Mouse (Mus musculus) olfactory bulb, adult 2 months (tissue): ENCODE results near the gene Prep. TPM values are rescaled to one million over a fixed set of nuclear protein-coding genes. Genes with fewer than 3 reads are reported as not detected.
"Not testable (repeated sequence)": the region's sequence is repeated elsewhere in the genome, so short reads cannot be mapped to it uniquely, and the experiment has no call there.

Source experiments
- H3K27ac ChIP-seq: fragments of 200-500 bp; 2 replicates; pipeline ENCODE4 v1.5.1; 2012; ENCODE audit warnings: low read depth, low read length; ENCODE audit not compliant: insufficient read depth
- H3K4me1 ChIP-seq: fragments of 200-500 bp; 2 replicates; pipeline ENCODE4 v1.6.1; 2012; ENCODE audit warnings: low read length; ENCODE audit not compliant: control insufficient read depth, insufficient read depth
- H3K4me3 ChIP-seq: fragments of 200-500 bp; 2 replicates; pipeline ENCODE4 v1.5.1; 2012; ENCODE audit warnings: mild to moderate bottlenecking, low read depth, low read length, moderate library complexity; ENCODE audit not compliant: insufficient read depth
- CTCF ChIP-seq: fragments of 200-500 bp; IDR thresholded peaks from 2 replicates; pipeline ENCODE4 v1.5.1; 2012; ENCODE audit warnings: low read depth, mild to moderate bottlenecking, low read length, moderate library complexity; ENCODE audit not compliant: insufficient read depth
- POLR2A ChIP-seq: fragments of 200-500 bp; IDR thresholded peaks from 2 replicates; pipeline ENCODE4 v1.6.1; 2012; ENCODE audit warnings: mild to moderate bottlenecking, low read depth, low read length, moderate library complexity; ENCODE audit not compliant: insufficient read depth
- WGBS: fragments of 180-500 bp; shearing (Covaris S2); methylation state at CpG from one replicate; pipeline ENCODE4 v1.1.7; 2018; 5-methylcytosine and 5-hydroxymethylcytosine counted together
- polyA plus RNA-seq: library from polyadenylated mRNA; stranded (reverse); fragments of >200 nt; gene quantifications from 2 replicates; pipeline ENCODE4 v1.2.4, GENCODE M21; 2012; ENCODE audit warnings: low replicate concordance; ENCODE audit not compliant: missing spikeins, insufficient read depth, insufficient read length

Prep gene
- polyA plus RNA-seq, 1 experiment = not detected

DNA sequence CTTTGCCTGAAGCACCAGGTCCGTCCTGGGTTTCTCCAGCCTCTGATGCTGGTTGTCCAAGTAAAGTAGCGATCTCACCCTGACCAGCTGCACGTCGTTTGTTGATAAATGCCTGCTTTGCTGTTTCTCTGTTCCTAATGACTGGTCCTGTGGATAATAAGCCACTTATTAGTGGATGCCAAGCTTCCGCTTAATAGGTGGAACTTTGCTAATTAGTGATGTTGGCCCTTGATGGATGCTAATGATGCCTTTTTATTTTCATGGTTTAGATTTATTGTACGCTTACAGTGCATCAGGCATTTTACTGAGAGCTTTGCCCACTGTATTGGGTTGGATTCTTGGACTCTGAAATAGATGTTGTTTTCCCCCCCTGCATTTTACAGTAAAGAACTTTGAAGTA, 7.5 kb downstream of the Prep start:
- TF ChIP-seq POLR2A = no peak
- TF ChIP-seq CTCF = no peak
- WGBS = 53% methylated on average over 6 of the region's 6 CpGs
- no peak overlapping the region for H3K4me3 ChIP-seq

DNA sequence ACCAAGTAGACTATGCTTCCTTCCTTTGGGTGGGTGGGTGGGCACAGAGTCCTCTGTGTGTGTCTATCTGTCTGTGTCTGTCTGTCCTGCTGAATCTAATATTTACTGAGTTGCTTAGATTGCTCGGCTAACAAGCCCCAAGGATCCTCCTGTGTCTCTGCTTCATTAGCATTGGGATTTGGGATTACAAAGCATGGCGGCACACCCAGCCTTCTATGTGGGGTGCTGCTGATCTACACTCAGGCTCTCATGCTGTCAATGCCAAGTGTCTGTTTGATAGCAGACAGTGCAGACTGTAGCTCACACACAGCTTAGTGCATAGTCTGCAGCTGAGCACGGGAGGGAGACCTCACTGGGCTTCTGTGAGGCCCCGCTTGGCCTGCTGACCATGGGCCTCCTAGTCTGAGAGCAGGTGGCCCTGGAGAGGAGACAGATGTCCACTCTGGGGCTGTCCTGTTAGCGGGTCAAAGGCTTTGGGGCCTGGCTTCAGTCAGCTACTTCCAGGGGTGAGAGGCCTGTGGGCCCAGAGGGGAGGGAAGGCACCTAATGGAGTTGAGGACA, 8.6 kb downstream of the Prep start:
- Histone ChIP-seq H3K4me1 (peaks cover 3% of the 10 kb centered on the region; the same call in 1 of the 2 replicates), H3K27ac (no peak overlapping the region), H3K4me3 (no peak overlapping the region)
- WGBS = 85% methylated on average over 5 of the region's 5 CpGs
- TF ChIP-seq POLR2A (no peak), CTCF (no peak)

More for the DNA sequence above, 7.5 kb downstream of the Prep start:
- H3K27ac ChIP-seq = no peak overlapping the region
- H3K4me1 ChIP-seq = peaks cover 3% of the 10 kb centered on the region; the same call in 1 of the 2 replicates

DNA sequence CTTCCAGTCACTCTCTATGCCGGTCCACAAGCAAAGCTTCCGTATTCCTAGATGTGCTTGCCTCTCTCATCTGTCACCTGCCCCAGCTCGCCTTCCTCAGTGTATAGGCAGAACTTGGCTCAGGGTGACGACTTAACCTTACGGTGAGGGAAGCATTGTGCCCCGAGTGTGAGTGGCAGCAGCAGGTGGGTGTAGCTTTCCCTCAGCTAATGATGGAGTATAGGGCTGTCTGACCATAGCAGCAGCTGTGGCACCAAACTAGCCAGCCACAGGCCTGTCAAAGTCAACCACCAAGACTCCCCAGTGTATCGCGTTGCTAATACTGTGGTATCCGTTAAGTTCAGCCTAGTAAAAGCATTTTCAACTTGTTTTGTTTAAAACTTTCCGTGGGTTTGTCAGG, 9.6 kb downstream of the Prep start:
- TF ChIP-seq POLR2A (no peak), CTCF (no peak)
- H3K4me1 ChIP-seq = peaks cover 3% of the 10 kb centered on the region; the same call in 1 of the 2 replicates
- H3K4me3 ChIP-seq = no peak overlapping the region
- no peak overlapping the region for H3K27ac ChIP-seq
- WGBS = 95% methylated on average over 10 of the region's 10 CpGs

DNA sequence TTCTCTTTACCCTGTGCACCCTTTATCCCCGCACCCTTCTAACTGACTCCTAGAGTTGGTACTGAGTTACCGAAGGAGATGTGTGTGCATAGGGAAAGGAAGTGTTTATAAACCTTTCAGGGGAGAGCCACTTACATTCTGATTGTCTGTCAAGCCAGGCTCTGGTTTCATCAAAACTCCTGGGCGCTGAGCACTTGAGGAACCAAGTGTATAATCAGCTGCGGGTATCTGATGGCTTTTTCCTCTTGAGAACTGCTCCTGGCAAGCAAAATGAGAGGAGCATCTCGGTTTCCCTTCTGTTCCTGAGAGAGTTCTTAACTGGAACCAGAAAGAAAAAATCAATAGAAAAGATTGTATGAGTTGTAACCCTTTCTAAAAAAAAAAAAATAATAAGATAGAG, 10.3 kb downstream of the Prep start:
- Histone ChIP-seq H3K27ac (no peak overlapping the region), H3K4me1 (peaks cover 3% of the 10 kb centered on the region; the same call in 1 of the 2 replicates)
- 90% methylated on average over 5 of the region's 5 CpGs for WGBS

DNA sequence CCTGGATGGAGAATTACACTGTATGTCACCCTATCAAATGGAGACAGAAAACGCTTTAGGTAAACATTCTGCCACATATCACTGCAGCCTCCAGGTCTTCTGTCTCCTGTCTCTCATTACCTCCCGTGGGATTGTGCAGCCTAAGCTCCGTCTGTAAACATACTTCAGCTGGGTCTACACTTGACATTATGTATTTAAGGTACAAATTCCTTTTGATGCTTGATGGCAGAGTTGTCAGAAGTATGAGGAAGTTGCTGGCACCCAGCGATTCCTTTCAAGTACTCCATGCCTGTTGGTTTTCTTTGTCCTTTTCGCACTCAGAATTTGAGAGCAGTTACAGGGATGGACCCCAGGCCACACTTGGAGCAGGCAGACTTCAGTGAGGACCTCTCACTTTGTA, 12.8 kb downstream of the Prep start:
- H3K4me1 ChIP-seq = 0 out of 2 replicates have a peak, but pooled peaks cover 6% of the 10 kb centered on the region
- TF ChIP-seq CTCF = no peak
- TF ChIP-seq POLR2A = no peak
- H3K27ac ChIP-seq = no peak overlapping the region
- 96% methylated on average over 5 of the region's 5 CpGs for WGBS
- no peak overlapping the region for H3K4me3 ChIP-seq

More for the DNA sequence above, 10.3 kb downstream of the Prep start:
- no peak overlapping the region for H3K4me3 ChIP-seq
- TF ChIP-seq CTCF (no peak), POLR2A (no peak)

DNA sequence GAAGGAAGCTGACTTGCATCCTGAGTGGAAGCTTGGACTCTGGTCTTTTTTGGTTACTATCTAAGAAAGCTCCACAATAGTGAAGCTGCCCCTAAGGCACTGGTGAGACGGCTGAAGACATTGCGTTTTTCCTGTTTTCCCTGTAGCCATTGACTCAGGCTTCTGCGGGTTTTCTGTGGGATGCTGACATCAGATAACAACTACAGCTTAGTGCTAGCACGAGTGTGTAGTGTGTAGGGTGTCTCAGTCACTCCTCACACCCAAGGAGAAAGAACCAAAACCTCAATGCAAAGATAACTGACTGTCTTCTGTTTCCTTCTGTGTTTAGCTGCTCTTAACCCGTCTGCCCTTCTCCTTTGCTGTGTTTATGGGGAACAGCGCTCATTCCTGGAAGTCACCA, 13.5 kb downstream of the Prep start:
- 0 out of 2 replicates have a peak, but pooled peaks cover 6% of the 10 kb centered on the region for H3K4me1 ChIP-seq
- no peak overlapping the region for H3K4me3 ChIP-seq
- WGBS = 82% methylated on average over 6 of the region's 6 CpGs
- TF ChIP-seq CTCF = no peak
- TF ChIP-seq POLR2A = no peak
- no peak overlapping the region for H3K27ac ChIP-seq

DNA sequence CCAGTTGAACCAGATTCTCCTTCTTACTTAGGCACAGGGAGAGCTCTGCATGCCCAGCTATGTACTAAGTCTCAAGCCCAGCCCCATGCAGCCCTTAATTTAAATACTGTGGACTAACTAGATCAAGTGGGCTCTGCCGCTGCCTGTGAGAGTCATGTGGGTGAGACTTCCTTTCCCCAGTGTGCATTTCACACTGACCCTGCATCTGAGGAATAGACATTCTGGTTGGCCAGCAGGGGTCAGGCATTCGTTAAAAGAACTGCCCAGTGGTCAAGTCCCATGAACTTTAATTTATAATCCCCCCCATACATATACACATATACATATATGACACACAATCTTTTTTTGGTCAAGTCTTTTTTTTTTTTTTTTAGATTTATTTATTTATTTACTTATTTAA, 15.7 kb downstream of the Prep start:
- 75% methylated on average over 2 of the region's 2 CpGs for WGBS
- 0 out of 2 replicates have a peak, but pooled peaks cover 6% of the 10 kb centered on the region for H3K4me1 ChIP-seq
- H3K27ac ChIP-seq = no peak overlapping the region
- H3K4me3 ChIP-seq = no peak overlapping the region
- no peak for TF ChIP-seq CTCF
- TF ChIP-seq POLR2A = no peak

DNA sequence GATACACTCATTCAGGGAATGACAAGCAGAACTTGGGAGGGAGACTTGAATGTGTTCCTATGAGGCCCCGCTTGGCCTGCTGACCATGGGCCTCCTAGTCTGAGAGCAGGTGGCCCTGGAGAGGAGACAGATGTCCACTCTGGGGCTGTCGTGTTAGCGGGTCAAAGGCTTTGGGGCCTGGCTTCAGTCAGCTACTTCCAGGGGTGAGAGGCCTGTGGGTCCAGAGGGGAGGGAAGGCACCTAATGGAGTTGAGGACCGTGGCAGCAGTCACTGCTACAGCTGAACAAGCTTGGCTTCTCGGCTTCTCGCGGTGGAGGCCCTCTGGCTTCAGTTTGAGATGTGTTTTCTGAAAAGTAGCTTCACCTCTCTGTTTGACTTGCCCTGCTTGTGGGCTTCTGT, 17.0 kb downstream of the Prep start:
- not testable (repeated sequence) for H3K27ac ChIP-seq, H3K4me1 ChIP-seq, H3K4me3 ChIP-seq
- WGBS = 83% methylated on average over 7 of the region's 7 CpGs

DNA sequence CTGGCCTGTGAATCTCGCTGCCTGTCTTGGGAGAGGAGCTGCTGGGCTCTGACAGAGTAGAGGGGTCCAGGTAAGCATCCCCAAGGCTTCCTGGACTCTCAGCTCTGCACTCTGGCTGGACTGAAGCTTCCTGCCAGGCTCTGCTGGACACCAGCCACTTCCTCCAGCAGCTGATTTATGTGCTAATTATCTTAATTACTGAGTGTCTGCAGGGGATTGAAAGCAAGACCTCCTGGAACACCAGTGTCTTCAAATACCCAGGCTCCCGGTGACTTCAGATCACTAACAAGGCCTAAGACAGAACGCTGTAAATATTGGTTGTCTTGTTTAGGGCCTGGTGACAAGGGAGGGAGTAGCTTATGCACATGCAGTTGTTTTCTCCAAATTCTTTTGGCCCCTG, 17.5 kb downstream of the Prep start:
- no peak for TF ChIP-seq CTCF
- Histone ChIP-seq H3K4me1 (0 out of 2 replicates have a peak, but pooled peaks cover 6% of the 10 kb centered on the region), H3K4me3 (no peak overlapping the region), H3K27ac (no peak overlapping the region)
- 46% methylated on average over 3 of the region's 3 CpGs for WGBS

DNA sequence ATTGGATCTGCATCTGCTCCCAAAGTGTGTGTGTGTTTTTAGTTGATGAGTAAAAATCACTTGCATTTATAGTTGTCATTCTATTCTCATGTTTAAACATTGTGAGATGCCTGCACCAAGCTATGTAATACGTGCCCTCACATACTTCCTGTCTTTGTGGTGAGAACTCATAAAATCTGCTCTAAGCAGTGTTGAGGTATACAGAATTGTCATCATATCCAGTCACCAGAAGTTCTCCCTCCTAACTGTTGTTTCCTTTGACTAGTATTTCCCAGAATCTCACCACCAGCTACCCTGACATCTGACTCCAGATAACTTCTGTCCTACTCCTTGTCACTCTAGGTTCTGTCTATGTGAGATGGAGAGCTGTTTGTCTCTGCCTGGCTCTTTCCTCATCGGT, 18.3 kb downstream of the Prep start:
- no peak overlapping the region for H3K4me3 ChIP-seq
- H3K4me1 ChIP-seq = 0 out of 2 replicates have a peak, but pooled peaks cover 6% of the 10 kb centered on the region
- TF ChIP-seq POLR2A = no peak
- TF ChIP-seq CTCF = no peak
- no peak overlapping the region for H3K27ac ChIP-seq
- WGBS = 98% methylated on average over 2 of the region's 2 CpGs
